Mouse (Mus musculus) bone marrow macrophage, adult 2 months (primary cell): ENCODE data around the gene Gm21985.

Experiments
- CTCF ChIP-seq: IDR thresholded peaks from 2 replicates; pipeline ENCODE4 v1.5.1; 2012; ENCODE audit warnings: low read depth, mild to moderate bottlenecking, low read length, moderate library complexity
- POLR2A ChIP-seq: IDR thresholded peaks from 2 replicates; pipeline ENCODE4 v1.6.1; 2012; ENCODE audit warnings: mild to moderate bottlenecking, low read depth, low read length, borderline replicate concordance

DNA sequence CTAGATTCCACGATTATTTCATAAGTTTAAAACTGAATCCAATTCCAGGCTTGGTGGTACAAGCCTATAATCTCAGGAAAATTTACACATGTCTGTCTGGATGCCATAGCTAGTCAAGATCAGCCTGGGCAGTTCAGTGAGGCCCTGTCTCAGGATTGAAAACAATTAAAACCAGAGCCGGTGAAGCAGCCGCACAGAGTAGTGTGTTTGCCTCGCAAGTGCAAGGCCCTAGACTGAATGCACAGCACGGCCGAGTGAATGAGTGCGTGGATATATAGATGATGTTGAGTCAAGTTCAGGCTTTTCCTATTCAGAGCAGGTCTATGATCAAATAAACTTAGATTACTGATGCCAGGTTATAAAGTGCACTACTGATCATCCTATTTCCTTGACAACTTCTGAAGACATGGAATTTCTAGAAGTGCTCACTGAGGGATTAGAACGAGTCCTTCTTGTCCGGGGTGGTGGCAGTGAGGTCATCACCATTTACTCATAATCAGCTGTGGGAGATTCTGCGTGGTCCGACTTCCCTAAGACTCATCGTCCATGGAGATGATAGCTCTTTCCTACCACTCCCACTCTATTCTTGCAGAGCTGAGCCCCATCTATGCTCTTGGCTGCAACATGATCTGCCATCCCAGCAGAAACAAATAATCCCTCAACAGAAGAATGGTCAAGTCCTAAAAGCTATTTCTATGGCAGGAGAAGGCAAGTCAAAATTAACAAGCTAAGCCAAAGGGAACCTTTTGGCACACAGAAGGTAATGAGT lies 94.1 kb downstream of the Gm21985 start:
- TF ChIP-seq POLR2A (no peak), CTCF (no peak)
